ENCODE assay signal across 9 mouse cellular contexts in genomic region chr6:121098511-121099227, GRCm38 (mm10). TPM values are rescaled to one million over a fixed set of nuclear protein-coding genes. Genes with fewer than 3 reads are reported as not detected.
DNase-seq lines count a peak whose midpoint lies in the region; ATAC-seq and TF ChIP-seq lines count a peak whose summit lies in the region.
"Had no signal": no experiment of that assay in that cellular context is flagged by ENCODE, and none has a peak within 500 bp of the region (broad histone marks: within the 10 kb centered on the region; RNA-seq: fewer than 3 reads in every experiment).

No protein-coding gene starts in this region.

- no peak for TF ChIP-seq CTCF in forebrain, postnatal 0 days (IDR thresholded peaks at IDR 0.05; ENCODE audit: low read depth)

- H3K36me3 ChIP-seq in midbrain, embryonic 13.5 days, result peaks cover 6% of the 10 kb centered on the region; the same call in 1 of the 2 replicates
- 0 out of 2 replicates have a peak, but pooled peaks cover 5% of the 10 kb centered on the region for H3K36me3 ChIP-seq in midbrain, embryonic 10.5 days
- no peaks in the 10 kb centered on the region; the same call in 1 of the 2 replicates for H3K36me3 ChIP-seq in forebrain, postnatal 0 days (ENCODE audit: insufficient read depth)
- no peaks in the 10 kb centered on the region for H3K36me3 ChIP-seq in neural tube, embryonic 15.5 days

- no peaks in the 10 kb centered on the region for H3K9me3 ChIP-seq in midbrain, embryonic 13.5 days
- no peaks in the 10 kb centered on the region for H3K9me3 ChIP-seq in midbrain, embryonic 10.5 days (replicated peaks)
- no peaks in the 10 kb centered on the region for H3K9me3 ChIP-seq in forebrain, postnatal 0 days (ENCODE audit: low read length)
- no peaks in the 10 kb centered on the region for H3K9me3 ChIP-seq in neural tube, embryonic 15.5 days (replicated peaks)

- H3K27me3 ChIP-seq in midbrain, embryonic 13.5 days, result no peaks in the 10 kb centered on the region
- no peaks in the 10 kb centered on the region for H3K27me3 ChIP-seq in midbrain, embryonic 10.5 days (ENCODE audit: low read depth, poor library complexity, severe bottlenecking)
- no peaks in the 10 kb centered on the region for H3K27me3 ChIP-seq in forebrain, postnatal 0 days (ENCODE audit: insufficient read depth, low read length)
- H3K27me3 ChIP-seq in neural tube, embryonic 15.5 days (replicated peaks), result no peaks in the 10 kb centered on the region

- H3K27ac ChIP-seq in midbrain, embryonic 13.5 days, result peak overlapping the region; percentile 58; the same call in 1 of the 2 replicates
- H3K27ac ChIP-seq in midbrain, embryonic 10.5 days (replicated peaks), result no peak overlapping the region
- peak overlapping the region; percentile 67; the same call in 1 of the 2 replicates for H3K27ac ChIP-seq in forebrain, postnatal 0 days (ENCODE audit: low read depth, low read length)
- H3K27ac ChIP-seq in neural tube, embryonic 15.5 days (replicated peaks), result peak overlapping the region; percentile 48

- no peak overlapping the region for H3K4me3 ChIP-seq in midbrain, embryonic 13.5 days (replicated peaks)
- no peak overlapping the region for H3K4me3 ChIP-seq in midbrain, embryonic 10.5 days
- H3K4me3 ChIP-seq in forebrain, postnatal 0 days (ENCODE audit: low read depth, low read length), result no peak overlapping the region
- no peak overlapping the region for H3K4me3 ChIP-seq in neural tube, embryonic 15.5 days (replicated peaks)

- DNase-seq in frontal cortex, postnatal 14 days (ENCODE audit: low spot score in 2 of 2), result no peak
- DNase-seq in midbrain, embryonic 10.5 days (ENCODE audit: low spot score), result no peak
- DNase-seq in forebrain, postnatal 0 days, result peak; percentile 47
- no peak for DNase-seq in layer of hippocampus, postnatal 14 days (ENCODE audit: low spot score in 2 of 2)
- DNase-seq in urinary bladder, adult 2 months (ENCODE audit: low spot score), result no peak
- DNase-seq: right cerebral cortex, postnatal 25 days had no signal

- H3K4me1 ChIP-seq in midbrain, embryonic 13.5 days (replicated peaks), result peaks cover 34% of the 10 kb centered on the region
- H3K4me1 ChIP-seq in midbrain, embryonic 10.5 days, result peaks cover 13% of the 10 kb centered on the region
- peaks cover 10% of the 10 kb centered on the region; the same call in 1 of the 2 replicates for H3K4me1 ChIP-seq in forebrain, postnatal 0 days (ENCODE audit: insufficient read depth)
- peaks cover 49% of the 10 kb centered on the region for H3K4me1 ChIP-seq in neural tube, embryonic 15.5 days

- H3K9ac ChIP-seq in midbrain, embryonic 13.5 days (replicated peaks), result peak overlapping the region; percentile 48; the same call in 1 of the 2 replicates
- H3K9ac ChIP-seq in forebrain, postnatal 0 days, result 0 out of 2 replicates have a peak overlapping the region, but pooled peaks have one; percentile 10
- no peak overlapping the region for H3K9ac ChIP-seq in neural tube, embryonic 15.5 days (replicated peaks)

- no peak overlapping the region for H3K4me2 ChIP-seq in midbrain, embryonic 13.5 days (replicated peaks)
- 0 out of 2 replicates have a peak overlapping the region, but pooled peaks have one; percentile 28 for H3K4me2 ChIP-seq in forebrain, postnatal 0 days (ENCODE audit: low read depth)
- peak overlapping the region; percentile 2; the same call in 1 of the 2 replicates for H3K4me2 ChIP-seq in neural tube, embryonic 15.5 days

- ATAC-seq in frontal cortex, adult (ENCODE audit: low TSS enrichment), result peak; percentile 13
- no peak for ATAC-seq in midbrain, embryonic 13.5 days
- peak; percentile 68 for ATAC-seq in forebrain, postnatal 0 days
- ATAC-seq in neural tube, embryonic 15.5 days (ENCODE audit: low FRiP score), result no peak

- 82% methylated on average over 9 of the region's 9 CpGs for WGBS in midbrain, embryonic 13.5 days
- 88% methylated on average over 9 of the region's 9 CpGs for WGBS in midbrain, embryonic 10.5 days
- 71% methylated on average over 9 of the region's 9 CpGs for WGBS in forebrain, postnatal 0 days
- 74% methylated on average over 9 of the region's 9 CpGs for WGBS in neural tube, embryonic 15.5 days

RNA-seq across cellular contexts. Expression of gene Mical3, which starts 32.1 kb away (rescaled TPM):
- 29.7 and 35.7 TPM in 2 replicates for polyA plus RNA-seq in midbrain, embryonic 13.5 days (2015; fragmentation: Nextera tagmentation; extraction: Ambion mirVana)
- polyA plus RNA-seq in midbrain, embryonic 10.5 days (2016; fragmentation: Nextera tagmentation; extraction: Ambion mirVana), result 9.0 and 10.2 TPM in 2 replicates
- 59.3 and 78.7 TPM in 2 replicates for total RNA-seq in forebrain, postnatal 0 days (2014; rRNA removed)
- 9.3 and 17.5 TPM in 2 replicates for polyA plus RNA-seq in forebrain, postnatal 0 days (2015; fragmentation: Nextera tagmentation; extraction: Ambion mirVana)
- polyA plus RNA-seq in neural tube, embryonic 15.5 days (2015; fragmentation: Nextera tagmentation; extraction: Ambion mirVana), result 30.3 and 35.2 TPM in 2 replicates
- 10 to 100 TPM; 95.3 to 96.0 TPM for total RNA-seq in layer of hippocampus, postnatal 14 days (2021)
- 34.0 and 63.0 TPM in 2 replicates for polyA plus RNA-seq in urinary bladder, adult 2 months (2012; rRNA removed)

Comparison
In these comparisons a context has a peak if more than half of its experiments do, and no peak if none do; other contexts are left out.
1. ATAC-seq: peak in frontal cortex, adult (single experiment) and forebrain, postnatal 0 days (single experiment); none in midbrain, embryonic 13.5 days (single experiment) and neural tube, embryonic 15.5 days (single experiment).